In the genomic region with DNA sequence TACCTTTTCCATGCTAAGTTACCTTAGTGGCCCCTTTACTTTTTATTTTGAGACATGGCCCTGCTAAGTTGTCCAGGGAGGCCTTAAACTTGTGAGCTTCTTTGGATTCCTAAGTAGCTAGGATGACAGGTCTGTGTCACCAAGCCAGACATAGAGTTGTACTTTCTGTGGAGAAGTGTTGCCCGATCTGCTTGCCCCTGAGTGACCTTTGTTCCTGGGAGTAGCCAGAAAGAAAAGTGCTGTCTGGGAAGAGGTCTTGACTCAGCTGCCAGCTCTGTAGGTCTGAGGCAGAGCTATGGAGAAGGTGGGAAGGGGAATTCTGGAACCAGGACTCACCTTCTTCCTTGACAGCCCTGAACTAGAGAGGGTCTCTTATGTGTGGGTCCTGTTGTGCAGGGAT, we compare ENCODE assay signal across 14 mouse cellular contexts. TPM values are rescaled to one million over a fixed set of nuclear protein-coding genes. Genes with fewer than 3 reads are reported as not detected.
DNase-seq lines count a peak whose midpoint lies in the region; ATAC-seq and TF ChIP-seq lines count a peak whose summit lies in the region.
"Had no signal": no experiment of that assay in that cellular context is flagged by ENCODE, and none has a peak within 500 bp of the region (broad histone marks: within the 10 kb centered on the region; RNA-seq: fewer than 3 reads in every experiment).

No protein-coding gene starts in this region.

- no peak overlapping the region for H3K4me2 ChIP-seq in heart, embryonic 16.5 days (ENCODE audit: low read depth, low read length)
- H3K4me2 ChIP-seq in intestine, embryonic 16.5 days (ENCODE audit: low read depth, low read length), result 0 out of 2 replicates have a peak overlapping the region, but pooled peaks have one; percentile 10
- 0 out of 2 replicates have a peak overlapping the region, but pooled peaks have one; percentile 12 for H3K4me2 ChIP-seq in liver, embryonic 12.5 days
- H3K4me2 ChIP-seq: limb, embryonic 15.5 days had no signal

- no peak for DNase-seq in heart, postnatal 25 days (ENCODE audit: low spot score)
- peak; percentile 19 for DNase-seq in lung, postnatal 36 days
- no peak for DNase-seq in lung, adult 2 months
- DNase-seq in thymus, postnatal 14 days, result no peak
- DNase-seq: cerebellum, postnatal 10 days; gastrocnemius, postnatal 36 days; thymus, adult 2 months had no signal

- WGBS in heart, embryonic 16.5 days, result 28% methylated on average over 1 of the region's 1 CpGs
- WGBS in lung, adult 2 months, result 17% methylated on average over 1 of the region's 1 CpGs
- 26% methylated on average over 1 of the region's 1 CpGs for whole genome bisulfite sequencing in intestine, embryonic 16.5 days
- WGBS in liver, embryonic 12.5 days (ENCODE audit: insufficient replicate concordance), result 54% methylated on average over 1 of the region's 1 CpGs

- peaks cover 50% of the 10 kb centered on the region for H3K4me1 ChIP-seq in heart, embryonic 16.5 days (ENCODE audit: control insufficient read depth, insufficient read depth, low read length)
- peaks cover 16% of the 10 kb centered on the region for H3K4me1 ChIP-seq in lung, adult 2 months (ENCODE audit: control insufficient read depth, insufficient read depth, low read length)
- H3K4me1 ChIP-seq in intestine, embryonic 16.5 days (ENCODE audit: control insufficient read depth, insufficient read depth, low read length), result peaks cover 42% of the 10 kb centered on the region
- H3K4me1 ChIP-seq in liver, embryonic 12.5 days, result peaks cover 62% of the 10 kb centered on the region

- H3K9ac ChIP-seq in heart, embryonic 16.5 days (ENCODE audit: low read length), result no peak overlapping the region
- peak overlapping the region; percentile 33; the same call in 1 of the 2 replicates for H3K9ac ChIP-seq in intestine, embryonic 16.5 days (ENCODE audit: low read depth, low read length)
- H3K9ac ChIP-seq in liver, embryonic 12.5 days, result no peak overlapping the region
- H3K9ac ChIP-seq: limb, embryonic 15.5 days had no signal

- no peak for TF ChIP-seq POLR2A in lung, adult 2 months (IDR thresholded peaks at IDR 0.05; ENCODE audit: borderline replicate concordance, extremely low read depth, low read depth, low read length)

- no peaks in the 10 kb centered on the region for H3K27me3 ChIP-seq in heart, embryonic 16.5 days (ENCODE audit: control insufficient read depth, insufficient read depth, low read length)
- no peaks in the 10 kb centered on the region for H3K27me3 ChIP-seq in intestine, embryonic 16.5 days (replicated peaks; ENCODE audit: control insufficient read depth, insufficient read depth, low read length)
- no peaks in the 10 kb centered on the region for H3K27me3 ChIP-seq in liver, embryonic 12.5 days (replicated peaks)
- H3K27me3 ChIP-seq: limb, embryonic 15.5 days had no signal

- H3K9me3 ChIP-seq in heart, embryonic 16.5 days (replicated peaks; ENCODE audit: control insufficient read depth, low read length), result no peaks in the 10 kb centered on the region
- H3K9me3 ChIP-seq in intestine, embryonic 16.5 days (ENCODE audit: control insufficient read depth, low read length), result no peaks in the 10 kb centered on the region
- H3K9me3 ChIP-seq in liver, embryonic 12.5 days (replicated peaks), result no peaks in the 10 kb centered on the region
- H3K9me3 ChIP-seq: limb, embryonic 15.5 days had no signal

- intact Hi-C loops in heart, postnatal 25 days (cut with DNase I), result loop anchor here (5.0 kb wide), 1 partner anchor 78 kb away; the partner anchor contains the start of genes 4930432K21Rik and Cc2d1a

- no peak for TF ChIP-seq CTCF in lung, adult 2 months (IDR thresholded peaks at IDR 0.05; ENCODE audit: insufficient read depth, low read length)

- no peak overlapping the region for H3K4me3 ChIP-seq in heart, embryonic 16.5 days (ENCODE audit: low read length)
- H3K4me3 ChIP-seq in lung, adult 2 months (replicated peaks; ENCODE audit: extremely low read depth, low read depth, low read length), result no peak overlapping the region
- H3K4me3 ChIP-seq in intestine, embryonic 16.5 days (ENCODE audit: low read length), result 0 out of 2 replicates have a peak overlapping the region, but pooled peaks have one; percentile 11
- H3K4me3 ChIP-seq in liver, embryonic 12.5 days, result no peak overlapping the region
- H3K4me3 ChIP-seq: limb, embryonic 15.5 days; myocyte had no signal

- 0 out of 2 replicates have a peak overlapping the region, but pooled peaks have one; percentile 34 for H3K27ac ChIP-seq in heart, embryonic 16.5 days (ENCODE audit: low read length)
- peak overlapping the region; percentile 54; the same call in 1 of the 2 replicates for H3K27ac ChIP-seq in intestine, embryonic 16.5 days (ENCODE audit: low read length)
- no peak overlapping the region for H3K27ac ChIP-seq in liver, embryonic 12.5 days
- H3K27ac ChIP-seq: limb, embryonic 15.5 days had no signal

- no peak for ATAC-seq in heart, embryonic 16.5 days (replicated peaks; ENCODE audit: extremely low read depth, insufficient read depth, low FRiP score)
- no peak for ATAC-seq in intestine, embryonic 16.5 days
- ATAC-seq in liver, embryonic 12.5 days, result no peak
- no peak for ATAC-seq in monocyte, adult 5-6 weeks (replicated peaks; ENCODE audit: insufficient number of reproducible peaks, low FRiP score, low TSS enrichment, poor library complexity, severe bottlenecking)

- H3K36me3 ChIP-seq in heart, embryonic 16.5 days (ENCODE audit: control insufficient read depth, insufficient read depth), result no peaks in the 10 kb centered on the region
- no peaks in the 10 kb centered on the region for H3K36me3 ChIP-seq in intestine, embryonic 16.5 days (ENCODE audit: control insufficient read depth, insufficient read depth, low read length)
- H3K36me3 ChIP-seq in liver, embryonic 12.5 days, result peaks cover 4% of the 10 kb centered on the region; the same call in 1 of the 2 replicates
- H3K36me3 ChIP-seq: limb, embryonic 15.5 days had no signal

RNA-seq across cellular contexts. Expression of gene Rfx1, which starts 2.5 kb away (rescaled TPM):
- polyA plus RNA-seq in heart, embryonic 16.5 days (2015; fragmentation: Nextera tagmentation; extraction: Ambion mirVana), result 5.9 and 6.4 TPM in 2 replicates
- 1 to 10 TPM; 8.5 to 9.7 TPM for total RNA-seq in heart, postnatal 25 days (2021)
- polyA plus RNA-seq in lung, adult 2 months (2012; rRNA removed), result 29.8 and 30.7 TPM in 2 replicates
- polyA plus RNA-seq in intestine, embryonic 16.5 days (2015; fragmentation: Nextera tagmentation; extraction: Ambion mirVana), result 5.9 and 6.8 TPM in 2 replicates
- 4.1 and 4.2 TPM in 2 replicates for polyA plus RNA-seq in liver, embryonic 12.5 days (2016; fragmentation: Nextera tagmentation; extraction: Ambion mirVana)
- 8.4 to 15.4 TPM (median 10.1 TPM) in 3 replicates for total RNA-seq in monocyte, adult 5-6 weeks (2017)

RNA-seq across cellular contexts. Expression of gene Gm10643, which starts 4.2 kb away (rescaled TPM):
- polyA plus RNA-seq in heart, embryonic 16.5 days (2015; fragmentation: Nextera tagmentation; extraction: Ambion mirVana), result 0.95 and 1.2 TPM in 2 replicates
- total RNA-seq in heart, postnatal 25 days (2021), result 1 to 10 TPM; 3.2 to 3.3 TPM
- 0.71 and 1.0 TPM in 2 replicates for polyA plus RNA-seq in lung, adult 2 months (2012; rRNA removed)
- 0.76 and 0.81 TPM in 2 replicates for polyA plus RNA-seq in intestine, embryonic 16.5 days (2015; fragmentation: Nextera tagmentation; extraction: Ambion mirVana)
- polyA plus RNA-seq in liver, embryonic 12.5 days (2016; fragmentation: Nextera tagmentation; extraction: Ambion mirVana), result 0.27 and 0.30 TPM in 2 replicates
- 2.4 to 3.7 TPM (median 2.6 TPM) in 3 replicates for total RNA-seq in monocyte, adult 5-6 weeks (2017)

RNA-seq across cellular contexts. Expression of gene Rln3, which starts 24.4 kb away (rescaled TPM):
- polyA plus RNA-seq in heart, embryonic 16.5 days (2015; fragmentation: Nextera tagmentation; extraction: Ambion mirVana), result 0.24 TPM in 1 of 2 replicates, not detected in the other
- total RNA-seq in heart, postnatal 25 days (2021), result not detected
- polyA plus RNA-seq in lung, adult 2 months (2012; rRNA removed), result 0.22 and 0.71 TPM in 2 replicates
- polyA plus RNA-seq in intestine, embryonic 16.5 days (2015; fragmentation: Nextera tagmentation; extraction: Ambion mirVana), result 0.23 and 0.37 TPM in 2 replicates
- polyA plus RNA-seq in liver, embryonic 12.5 days (2016; fragmentation: Nextera tagmentation; extraction: Ambion mirVana), result not detected in 2 replicates
- not detected in 3 replicates for total RNA-seq in monocyte, adult 5-6 weeks (2017)
- total RNA-seq: gastrocnemius, postnatal 36 days; layer of hippocampus, adult 8-10 months had no signal
- polyA plus RNA-seq: limb, embryonic 15.5 days; myocyte had no signal

RNA-seq across cellular contexts. Expression of gene Il27ra, which starts 26.8 kb away (rescaled TPM):
- polyA plus RNA-seq in heart, embryonic 16.5 days (2015; fragmentation: Nextera tagmentation; extraction: Ambion mirVana), result 6.0 and 6.5 TPM in 2 replicates
- 1 to 10 TPM; 4.0 to 4.2 TPM for total RNA-seq in heart, postnatal 25 days (2021)
- polyA plus RNA-seq in lung, adult 2 months (2012; rRNA removed), result 7.5 and 8.4 TPM in 2 replicates
- polyA plus RNA-seq in intestine, embryonic 16.5 days (2015; fragmentation: Nextera tagmentation; extraction: Ambion mirVana), result 1.2 and 1.4 TPM in 2 replicates
- 1.5 and 1.6 TPM in 2 replicates for polyA plus RNA-seq in liver, embryonic 12.5 days (2016; fragmentation: Nextera tagmentation; extraction: Ambion mirVana)
- 7.4 to 27.0 TPM (median 8.4 TPM) in 3 replicates for total RNA-seq in monocyte, adult 5-6 weeks (2017)

RNA-seq across cellular contexts. Expression of gene Dcaf15, which starts 35.4 kb away (rescaled TPM):
- polyA plus RNA-seq in heart, embryonic 16.5 days (2015; fragmentation: Nextera tagmentation; extraction: Ambion mirVana), result 5.4 and 6.0 TPM in 2 replicates
- total RNA-seq in heart, postnatal 25 days (2021), result 1 to 10 TPM; 5.9 to 7.2 TPM
- polyA plus RNA-seq in lung, adult 2 months (2012; rRNA removed), result 36.1 and 42.5 TPM in 2 replicates
- polyA plus RNA-seq in intestine, embryonic 16.5 days (2015; fragmentation: Nextera tagmentation; extraction: Ambion mirVana), result 8.8 and 9.4 TPM in 2 replicates
- 5.9 and 6.4 TPM in 2 replicates for polyA plus RNA-seq in liver, embryonic 12.5 days (2016; fragmentation: Nextera tagmentation; extraction: Ambion mirVana)
- total RNA-seq in monocyte, adult 5-6 weeks (2017), result 19.0 to 27.3 TPM (median 24.0 TPM) in 3 replicates
